Mouse (Mus musculus): ENCODE results near the gene Nprl2.

The Nprl2 gene

DNA sequence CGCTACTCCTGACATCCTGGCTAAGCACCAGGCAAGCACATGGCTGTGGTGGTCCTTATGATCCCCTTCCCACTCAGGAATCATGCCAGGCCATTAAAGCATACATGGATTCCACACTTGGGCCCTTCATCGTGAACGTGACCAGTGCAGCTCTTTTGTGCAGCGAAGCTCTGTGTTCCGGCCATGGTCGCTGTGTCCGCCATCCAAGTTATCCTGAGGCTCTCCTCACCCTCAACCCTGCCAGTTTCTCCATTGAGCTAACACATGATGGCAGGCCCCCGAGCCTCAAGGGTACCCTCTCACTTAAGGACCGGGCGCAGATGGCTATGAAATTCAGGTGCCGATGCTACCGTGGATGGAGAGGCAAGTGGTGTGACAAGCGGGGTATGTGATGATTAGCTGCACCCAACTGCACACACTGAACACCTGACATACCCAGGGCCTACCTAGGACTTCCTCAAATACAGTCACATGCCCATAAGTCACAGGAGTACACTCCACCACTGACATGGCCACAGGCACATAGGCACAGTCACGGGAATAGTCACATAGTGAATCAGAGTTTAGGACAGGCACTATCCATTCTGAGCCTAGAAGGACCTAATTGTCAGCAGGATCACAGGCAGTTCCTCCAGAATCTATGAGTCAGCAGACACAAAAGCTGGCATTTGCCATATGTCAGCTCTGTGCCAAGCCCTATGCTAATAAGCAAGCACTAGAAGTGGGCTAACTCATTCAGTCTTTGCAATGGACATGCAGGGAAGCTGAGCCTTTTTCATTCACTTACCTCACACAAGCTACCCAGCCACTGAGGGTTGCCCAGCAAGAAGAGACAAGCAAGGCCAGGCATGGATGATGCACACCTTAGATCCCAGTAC, 37.2 kb downstream of the Nprl2 start:
- peak; percentile 42 to 51 for DNase-seq

DNA sequence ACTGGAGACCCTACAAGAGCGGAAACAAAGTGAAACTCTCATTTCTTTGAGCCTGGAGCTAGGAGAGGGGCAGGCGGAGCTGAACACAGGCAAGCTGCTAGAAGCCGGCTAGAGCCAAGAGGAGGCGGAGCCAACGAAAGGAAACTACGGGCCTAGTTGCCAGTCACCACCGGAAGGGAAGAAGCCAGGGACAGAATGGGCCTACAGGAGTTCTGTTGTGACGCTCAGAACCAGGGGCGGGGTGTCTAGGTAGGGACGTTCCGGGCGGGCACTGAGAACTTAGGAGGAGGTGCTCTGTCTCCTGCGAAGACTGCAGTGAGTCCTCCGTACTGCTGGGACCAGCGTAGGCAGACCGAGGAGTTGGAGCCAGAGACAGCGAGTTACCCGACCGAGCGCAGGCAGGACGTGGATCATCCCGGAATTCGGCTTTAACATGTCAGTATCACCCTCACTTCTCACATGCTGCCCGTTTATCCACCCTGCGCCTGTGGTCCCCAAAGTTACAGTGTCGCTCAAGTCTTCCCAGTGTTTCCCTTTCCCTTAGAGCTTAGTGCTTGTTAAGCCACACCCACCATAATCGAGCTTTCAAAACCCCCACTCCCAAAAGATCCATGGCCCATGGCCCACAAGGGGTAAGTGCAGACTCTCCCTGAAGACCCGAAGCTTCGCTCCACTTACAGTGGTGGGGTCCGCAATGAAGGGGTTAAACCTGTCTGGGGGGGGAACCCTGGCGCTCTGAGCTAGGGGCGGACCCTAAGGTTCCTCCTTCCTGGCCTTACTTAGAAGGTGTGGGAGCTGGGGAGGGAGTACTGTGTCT, 38.7 kb downstream of the Nprl2 start, which contains the start of gene Hyal3:
TSS of gene Hyal3 (plus strand) at position 318 of the 817 bp plus-strand sequence.
- peak; percentile 76 to 78 for DNase-seq

DNA sequence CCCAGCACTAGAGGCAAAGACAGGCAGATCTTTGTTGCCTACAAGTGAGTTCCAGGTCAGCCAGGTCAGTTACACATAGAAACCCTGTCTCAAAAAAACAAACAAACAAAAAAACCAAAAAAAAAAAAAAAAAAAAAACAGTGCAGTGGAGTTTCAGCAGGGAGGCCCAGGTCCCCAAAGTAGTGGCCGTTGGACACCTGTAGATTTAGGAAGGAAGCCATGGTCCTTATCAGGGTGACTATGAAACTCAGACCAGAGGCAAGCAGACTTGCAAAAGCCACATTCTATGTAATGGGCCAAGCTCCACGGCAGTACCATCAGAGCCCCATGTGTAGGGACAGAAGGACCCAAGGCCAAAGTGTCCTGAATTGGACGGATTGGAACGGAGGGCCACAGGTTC, 39.6 kb downstream of the Nprl2 start:
- no peak for DNase-seq

- no peak for DNase-seq
These were observed 40.6 kb downstream of the Nprl2 start for GRCm38 (mm10) chr9:107582509-107583062.

DNA sequence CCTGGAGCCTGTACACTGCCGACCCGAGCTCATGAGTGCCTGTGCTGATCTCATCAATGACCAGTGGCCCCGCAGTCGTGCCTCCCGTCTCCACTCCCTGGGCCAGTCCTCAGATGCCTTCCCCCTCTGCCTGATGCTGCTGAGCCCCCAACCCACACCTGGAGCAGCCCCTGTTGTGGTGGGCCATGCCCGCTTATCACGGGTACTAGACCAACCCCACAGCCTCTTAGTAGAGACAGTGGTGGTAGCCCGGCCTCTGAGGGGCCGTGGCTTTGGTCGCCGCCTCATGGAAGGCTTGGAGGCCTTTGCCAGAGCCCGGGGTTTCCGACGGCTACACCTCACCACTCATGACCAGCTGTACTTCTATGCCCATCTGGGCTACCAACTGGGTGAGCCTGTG, 41.1 kb downstream of the Nprl2 start:
- no peak for DNase-seq

DNA sequence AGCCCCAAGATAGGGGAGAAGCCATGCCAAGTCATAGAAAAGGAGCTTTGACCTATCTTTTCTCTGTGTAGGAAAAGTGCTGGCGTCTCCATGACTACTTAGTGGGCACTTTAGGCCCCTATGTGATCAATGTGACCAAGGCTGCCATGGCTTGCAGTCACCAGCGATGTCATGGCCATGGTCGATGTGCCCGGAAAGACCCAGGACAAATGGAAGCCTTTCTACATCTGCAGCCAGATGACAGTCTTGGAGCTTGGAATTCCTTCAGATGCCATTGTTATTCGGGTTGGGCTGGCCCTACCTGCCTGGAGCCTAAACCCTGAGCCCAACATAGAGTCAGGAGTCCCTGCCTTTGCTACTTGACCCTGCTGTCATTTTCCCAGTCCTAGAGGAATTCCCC, 44.5 kb downstream of the Nprl2 start:
- DNase-seq: no peak

DNA sequence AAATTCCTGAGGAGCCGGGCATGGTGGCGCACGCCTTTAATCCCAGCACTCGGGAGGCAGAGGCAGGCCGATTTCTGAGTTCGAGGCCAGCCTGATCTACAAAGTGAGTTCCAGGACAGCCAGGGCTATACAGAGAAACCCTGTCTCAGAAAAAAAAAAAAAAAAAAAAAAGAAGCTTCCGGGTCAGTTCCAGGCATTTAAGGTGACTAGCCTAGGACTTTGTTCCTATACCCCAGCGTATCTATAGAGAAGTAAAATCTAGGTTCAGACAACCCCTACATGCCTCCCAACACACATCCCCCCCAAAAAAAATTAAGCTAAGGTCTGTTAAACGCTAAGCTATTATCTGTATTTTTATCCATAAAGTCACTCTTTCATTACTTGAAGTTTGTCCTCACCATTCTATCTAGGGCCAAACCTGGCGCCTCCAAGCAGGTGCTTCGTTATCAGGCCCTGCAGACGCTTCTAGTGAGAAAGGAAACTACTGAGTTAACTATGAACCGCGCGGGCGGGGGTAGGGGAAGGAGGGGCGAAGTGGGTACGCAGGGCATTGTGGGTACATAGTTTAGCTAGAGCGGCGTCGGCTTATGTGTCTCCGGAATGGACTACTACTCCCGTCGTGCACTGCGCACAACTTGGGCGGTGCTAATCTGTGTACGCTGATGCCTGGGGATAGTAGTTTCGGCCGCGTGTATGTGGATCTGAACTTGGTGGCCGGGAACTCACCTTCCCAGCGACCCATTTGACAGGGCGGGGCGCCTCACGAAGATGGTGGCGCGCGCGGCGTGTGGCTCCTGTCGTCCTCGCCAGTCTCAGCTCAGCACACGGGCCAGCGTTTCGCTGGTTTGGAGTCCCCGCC, 45.2 kb downstream of the Nprl2 start, which contains the start of gene Ifrd2:
TSS of gene Ifrd2 (plus strand) at position 669 of the 859 bp plus-strand sequence.
- peak; percentile 96 to 98 for DNase-seq

- DNase-seq: no peak
These were observed 46.0 kb downstream of the Nprl2 start for GRCm38 (mm10) chr9:107587833-107588639.

DNA sequence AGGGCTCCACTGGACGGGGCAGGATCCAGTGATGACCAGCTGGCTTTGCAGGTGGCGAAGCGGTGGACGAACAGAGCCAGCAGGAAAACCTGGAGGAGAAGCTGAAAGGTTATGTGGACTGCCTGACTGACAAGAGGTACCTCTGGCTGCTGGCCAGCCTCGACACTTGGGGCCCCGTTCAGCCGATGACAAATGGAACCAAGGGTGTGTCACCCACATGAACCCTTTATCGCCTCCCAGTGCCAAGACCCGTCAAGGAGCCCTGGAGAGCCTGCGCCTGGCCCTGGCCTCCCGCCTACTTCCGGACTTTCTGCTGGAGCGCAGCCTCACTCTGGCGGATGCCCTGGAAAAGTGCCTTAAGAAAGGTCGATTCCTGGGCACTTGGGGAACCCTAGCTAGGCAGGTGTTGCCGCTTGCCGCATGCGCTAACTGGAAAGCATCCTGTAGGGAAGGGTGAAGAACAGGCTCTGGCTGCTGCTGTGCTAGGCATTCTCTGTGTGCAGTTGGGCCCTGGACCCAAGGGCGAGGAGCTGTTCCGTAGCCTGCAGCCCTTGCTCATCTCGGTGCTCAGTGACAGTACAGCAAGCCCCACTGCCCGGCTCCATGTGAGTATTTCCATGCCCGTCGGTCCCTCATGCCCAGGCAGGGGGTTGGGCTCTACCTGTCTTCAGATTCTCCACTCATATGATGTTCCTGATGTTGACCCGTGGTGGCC, 48.2 kb downstream of the Nprl2 start:
- DNase-seq: no peak

- no peak for DNase-seq
These were observed 48.7 kb downstream of the Nprl2 start for GRCm38 (mm10) chr9:107590773-107591060.

- no peak for DNase-seq
These were observed 51.3 kb downstream of the Nprl2 start for GRCm38 (mm10) chr9:107593101-107593976.

- DNase-seq: no peak
These were observed 52.4 kb downstream of the Nprl2 start for GRCm38 (mm10) chr9:107594281-107595062.
